Mouse (Mus musculus) hindlimb bud, embryonic 11.5 days (tissue): ENCODE results near the gene Magix.
A peak's percentile ranks its signal among the peaks of the same experiment; 100 is the strongest.

Experiments
- DNase-seq: peaks from one replicate; pipeline ENCODE4 v3.0.0-alpha.2; 2012; ENCODE audit warnings: low read depth, low spot score; ENCODE audit errors: extremely low spot score

The Magix gene

DNA sequence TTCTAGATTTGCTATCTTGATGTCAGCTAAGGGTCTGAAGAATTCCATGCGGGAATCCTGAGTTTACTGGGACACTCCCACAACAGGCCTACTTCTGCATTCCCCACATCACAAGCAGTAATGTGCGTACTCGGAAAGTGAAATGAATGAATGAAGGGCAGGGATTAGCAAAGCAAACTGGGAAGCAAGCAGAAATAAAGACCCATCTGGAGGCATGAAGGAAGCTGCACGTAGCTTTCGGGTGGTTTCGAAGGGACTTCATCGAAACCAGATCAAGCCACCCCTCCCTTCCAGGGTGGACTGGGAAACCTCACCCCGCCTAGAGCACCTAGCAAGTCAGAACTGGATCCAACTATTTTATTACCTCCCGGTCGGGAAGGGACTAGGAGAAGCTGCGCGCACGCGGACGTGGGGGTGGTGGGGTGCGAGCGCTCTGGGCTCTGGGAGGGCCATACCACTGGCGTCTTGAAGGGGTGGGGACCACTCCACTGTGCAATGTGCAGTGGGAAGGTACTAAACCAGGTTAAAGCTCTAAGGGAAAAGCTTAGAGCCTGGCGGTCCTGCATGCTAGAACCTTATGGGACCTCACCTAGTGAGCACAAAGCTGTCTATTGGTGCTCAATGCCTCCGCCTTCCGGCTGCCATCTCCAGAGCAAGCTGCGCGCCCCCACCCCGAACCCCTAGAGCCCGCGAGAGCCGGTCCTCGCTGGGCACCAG, 6.6 kb downstream of the Magix start:
- DNase-seq = no peak

DNA sequence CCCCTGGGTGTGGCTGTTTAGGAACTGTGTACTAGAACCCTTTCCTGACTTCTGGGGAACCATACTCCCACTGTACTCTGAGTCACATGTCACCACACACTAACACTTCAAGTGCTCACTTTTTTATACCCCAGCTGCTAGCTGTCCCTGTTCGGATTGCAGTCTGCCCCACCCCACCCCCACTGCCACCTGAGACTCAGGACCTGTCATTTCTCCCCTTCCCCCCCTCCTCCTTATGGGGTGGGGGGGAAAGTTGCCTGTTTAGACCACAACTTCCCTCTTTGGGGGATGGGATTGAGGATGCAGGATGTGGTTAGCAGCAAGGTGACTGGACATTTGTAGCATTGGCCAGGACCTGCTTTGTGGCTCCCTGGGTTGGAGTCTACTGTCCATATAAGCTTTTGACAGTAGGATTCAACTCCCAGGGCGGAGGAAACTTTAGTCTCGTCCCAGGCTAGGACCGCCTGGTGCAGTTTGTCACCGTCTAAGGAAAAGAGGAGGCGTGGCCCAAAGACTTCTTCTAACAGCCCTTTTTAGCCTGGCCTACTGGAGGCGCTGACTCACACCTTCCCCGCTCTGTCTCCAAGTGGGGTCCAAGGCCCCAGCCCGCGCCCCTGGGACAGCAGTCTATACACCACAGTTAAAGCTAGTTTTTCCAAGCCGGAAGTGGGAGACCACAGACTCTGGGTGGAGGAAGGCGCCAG, 7.3 kb downstream of the Magix start:
- DNase-seq = no peak

DNA sequence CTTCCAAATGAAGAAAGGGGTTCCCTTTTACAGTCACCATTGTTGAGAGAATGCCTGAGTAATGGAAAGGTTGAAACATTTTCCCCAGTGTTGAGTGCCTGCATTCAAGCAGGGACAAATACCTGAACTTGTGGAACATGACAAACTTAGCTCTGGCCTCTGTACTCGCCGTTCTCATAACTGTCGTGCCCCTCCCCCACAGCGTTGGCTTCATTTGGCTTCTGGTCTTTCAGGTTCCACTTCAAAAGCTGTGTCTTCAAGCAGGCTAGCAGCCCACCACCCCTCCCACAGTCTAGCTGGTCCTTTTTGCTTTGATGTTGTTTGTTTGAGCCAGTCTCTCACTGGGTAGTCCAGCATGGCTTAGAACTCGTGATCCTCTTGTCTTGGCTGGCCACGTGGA, 8.3 kb downstream of the Magix start:
- no peak for DNase-seq

DNA sequence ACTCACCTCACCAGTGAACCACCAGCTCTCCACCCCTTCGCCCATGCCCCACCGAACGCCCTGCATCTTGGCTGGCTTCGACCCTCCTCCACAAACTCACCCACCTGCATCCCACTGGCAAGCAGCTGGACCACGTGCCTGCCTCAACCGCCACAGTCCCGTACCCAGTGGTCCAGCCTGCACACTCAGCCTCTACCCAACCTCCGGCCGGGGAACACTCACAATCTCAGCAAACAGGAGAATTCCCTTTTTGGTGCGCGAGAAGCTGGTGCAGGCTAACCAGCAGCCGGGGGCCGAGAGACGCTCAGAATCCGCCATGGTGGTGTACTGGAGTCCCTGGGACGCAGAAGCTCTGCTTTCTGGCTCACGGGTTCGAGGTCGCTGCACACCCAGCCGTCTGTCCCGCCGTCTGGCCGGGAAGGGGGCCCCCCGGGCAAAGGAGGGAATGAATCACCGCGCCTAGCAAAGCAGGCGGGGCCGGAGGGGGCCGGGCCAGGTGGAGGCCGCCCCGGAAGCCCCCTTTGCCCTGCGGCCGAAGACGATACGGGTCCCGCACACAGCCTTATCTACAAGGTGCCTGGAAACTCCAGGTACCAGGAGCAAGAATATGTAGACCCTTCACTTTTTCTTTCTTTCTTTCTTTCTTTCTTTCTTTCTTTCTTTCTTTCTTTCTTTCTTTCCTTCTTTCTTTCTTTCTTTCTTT, 10.0 kb downstream of the Magix start, which contains the start of gene Plp2:
TSS of gene Plp2 (minus strand) at position 470 of the 703 bp plus-strand sequence.
- DNase-seq = no peak

DNA sequence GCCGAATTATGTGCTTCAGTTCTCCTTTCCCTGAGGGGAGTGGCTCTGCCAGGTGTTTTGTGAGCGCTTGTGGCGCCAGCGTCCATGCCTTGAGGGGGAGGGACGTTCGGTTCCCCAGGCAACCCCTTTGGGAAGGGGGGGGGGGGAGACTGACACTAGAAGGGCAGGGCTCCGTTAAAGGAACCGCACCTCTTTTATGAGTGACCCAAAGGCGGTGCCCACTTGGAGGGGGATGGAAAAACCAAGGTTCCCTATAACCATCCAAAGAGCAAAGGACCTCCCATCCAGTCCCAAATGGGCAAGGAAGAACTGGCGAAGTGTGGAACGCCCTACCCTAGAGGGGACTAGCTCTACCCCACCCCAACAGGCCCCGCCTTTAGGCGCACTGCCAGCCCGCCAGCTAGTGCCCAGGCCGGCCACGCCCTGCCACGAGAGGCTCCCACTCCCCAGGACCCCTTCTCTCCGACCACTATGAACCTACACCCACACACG, 10.6 kb downstream of the Magix start:
- DNase-seq = no peak

DNA sequence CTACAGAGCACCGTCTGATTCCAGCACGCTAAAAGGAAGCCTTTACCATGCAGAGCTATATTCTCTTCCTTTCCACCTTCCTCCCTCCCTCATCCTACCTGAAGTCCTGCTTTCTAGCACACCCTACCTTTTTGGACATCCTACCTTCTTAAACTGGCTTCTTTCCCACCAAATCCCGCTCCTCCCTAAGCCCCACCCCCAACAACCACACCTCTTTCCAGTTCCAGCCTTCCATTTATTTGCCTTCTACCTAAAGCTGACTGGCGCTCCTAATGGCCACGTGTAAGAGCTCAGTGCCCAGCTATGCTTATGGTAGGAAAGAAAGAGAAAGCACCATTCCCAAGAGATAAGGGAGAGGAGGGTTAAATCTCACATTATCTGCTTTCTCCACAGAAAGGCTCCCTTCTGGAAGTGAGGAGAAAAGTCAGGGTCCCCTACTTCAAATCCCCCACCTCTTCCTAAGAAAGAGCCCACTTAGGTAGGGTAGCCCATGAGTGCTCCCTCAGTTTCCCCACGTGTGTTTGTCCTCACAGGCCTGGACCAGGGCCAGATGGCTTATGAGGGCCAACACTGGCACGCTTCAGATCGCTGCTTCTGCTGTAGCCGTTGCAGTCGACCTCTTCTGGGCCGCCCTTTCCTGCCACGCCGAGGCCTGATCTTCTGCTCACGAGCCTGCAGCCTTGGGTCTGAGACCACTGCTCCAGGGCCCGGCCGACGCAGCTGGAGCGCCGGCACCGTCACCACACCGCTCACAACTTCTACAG, 15.1 kb downstream of the Magix start:
- no peak for DNase-seq

DNA sequence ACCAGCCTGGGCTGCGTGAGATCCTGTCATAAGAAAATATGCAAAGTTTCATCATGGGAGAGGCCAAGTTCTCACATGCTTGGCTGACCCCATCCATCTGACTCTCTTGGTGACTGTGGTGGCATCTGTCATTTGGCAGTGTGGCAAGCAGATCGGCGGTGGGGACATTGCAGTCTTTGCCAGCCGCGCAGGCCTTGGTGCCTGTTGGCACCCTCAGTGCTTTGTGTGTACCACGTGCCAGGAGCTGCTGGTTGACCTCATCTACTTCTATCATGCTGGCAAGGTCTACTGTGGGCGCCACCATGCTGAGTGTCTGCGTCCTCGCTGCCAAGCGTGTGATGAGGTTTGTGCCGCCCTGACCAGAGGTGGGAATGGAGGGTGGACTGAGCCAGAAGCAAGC, 16.3 kb downstream of the Magix start:
- DNase-seq = no peak

DNA sequence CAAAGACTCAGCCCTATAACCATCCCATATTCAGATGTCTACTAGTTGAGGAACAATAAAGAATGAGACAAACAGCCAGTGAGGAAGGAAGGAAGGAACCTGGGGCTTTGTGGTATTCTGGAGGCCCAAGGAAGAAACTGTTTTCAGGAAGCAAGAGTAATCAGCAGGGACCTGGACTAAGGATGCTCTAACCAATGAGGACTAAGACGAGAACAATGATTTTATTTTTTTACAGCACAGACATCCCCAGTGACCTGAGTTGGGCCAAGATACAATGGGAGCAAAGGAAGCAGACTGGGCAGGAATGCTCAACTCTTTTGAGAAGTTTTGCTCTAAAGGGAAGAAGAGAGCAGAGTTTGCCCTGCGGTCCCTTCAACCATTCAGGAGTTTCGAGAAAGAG, 18.1 kb downstream of the Magix start:
- no peak for DNase-seq

DNA sequence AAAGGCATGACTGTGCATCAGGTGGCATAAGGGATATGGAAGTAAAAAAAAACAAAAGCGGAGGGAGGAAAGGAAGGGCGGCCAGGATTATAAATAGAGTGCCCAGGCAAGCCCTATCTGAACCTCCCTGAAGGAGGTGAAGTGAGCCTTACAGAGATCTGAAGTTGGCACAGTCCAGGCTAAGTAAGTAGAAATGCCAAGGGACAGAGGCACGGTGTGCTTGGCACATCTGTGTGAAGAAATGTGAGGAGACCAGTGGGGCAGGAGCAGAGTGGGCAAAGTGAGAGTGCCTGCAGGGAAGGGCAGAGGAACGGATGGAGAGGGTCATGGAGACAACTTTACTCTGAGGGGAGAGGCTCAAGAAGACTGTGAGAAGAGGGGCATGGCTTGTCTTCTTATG, 20.0 kb downstream of the Magix start:
- DNase-seq = no peak

DNA sequence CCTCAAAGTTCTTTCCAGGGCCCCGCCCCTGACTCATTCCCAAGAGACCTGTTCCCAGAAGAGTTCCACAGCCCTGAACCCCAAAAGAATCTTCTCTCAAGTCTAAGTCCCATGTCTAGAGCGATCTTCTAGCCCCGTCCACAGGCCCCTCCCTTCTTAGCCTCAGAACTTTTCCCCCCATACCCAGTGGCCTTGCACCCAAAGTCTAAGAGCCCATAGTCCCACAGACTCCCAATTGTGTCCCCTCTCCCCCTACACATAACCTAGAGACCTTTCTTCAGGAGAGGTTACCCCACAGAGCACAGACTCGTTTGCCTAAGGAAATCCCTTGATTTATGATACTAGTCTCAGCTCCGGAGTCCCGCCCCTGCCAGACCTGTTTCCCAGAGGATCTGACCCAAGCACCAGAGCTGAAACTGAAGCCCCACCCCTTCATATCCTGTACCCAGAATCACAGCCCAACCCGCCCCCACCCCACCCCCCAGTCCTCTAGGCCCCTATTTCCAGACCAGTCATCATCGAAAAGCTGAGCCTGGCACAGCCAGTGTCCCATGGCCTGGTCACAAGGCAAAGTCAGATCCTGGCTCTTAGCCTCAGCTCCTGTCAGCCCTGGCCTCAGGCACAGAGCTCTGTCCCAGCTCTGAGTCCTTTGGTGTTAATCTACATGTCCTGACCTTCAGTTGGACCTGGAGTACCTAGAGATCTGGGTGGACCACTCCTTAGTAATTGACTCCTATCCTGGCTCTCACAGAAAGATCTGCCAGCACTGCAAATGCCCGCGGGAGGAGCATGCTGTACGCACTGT, 22.1 kb downstream of the Magix start:
- DNase-seq = no peak

DNA sequence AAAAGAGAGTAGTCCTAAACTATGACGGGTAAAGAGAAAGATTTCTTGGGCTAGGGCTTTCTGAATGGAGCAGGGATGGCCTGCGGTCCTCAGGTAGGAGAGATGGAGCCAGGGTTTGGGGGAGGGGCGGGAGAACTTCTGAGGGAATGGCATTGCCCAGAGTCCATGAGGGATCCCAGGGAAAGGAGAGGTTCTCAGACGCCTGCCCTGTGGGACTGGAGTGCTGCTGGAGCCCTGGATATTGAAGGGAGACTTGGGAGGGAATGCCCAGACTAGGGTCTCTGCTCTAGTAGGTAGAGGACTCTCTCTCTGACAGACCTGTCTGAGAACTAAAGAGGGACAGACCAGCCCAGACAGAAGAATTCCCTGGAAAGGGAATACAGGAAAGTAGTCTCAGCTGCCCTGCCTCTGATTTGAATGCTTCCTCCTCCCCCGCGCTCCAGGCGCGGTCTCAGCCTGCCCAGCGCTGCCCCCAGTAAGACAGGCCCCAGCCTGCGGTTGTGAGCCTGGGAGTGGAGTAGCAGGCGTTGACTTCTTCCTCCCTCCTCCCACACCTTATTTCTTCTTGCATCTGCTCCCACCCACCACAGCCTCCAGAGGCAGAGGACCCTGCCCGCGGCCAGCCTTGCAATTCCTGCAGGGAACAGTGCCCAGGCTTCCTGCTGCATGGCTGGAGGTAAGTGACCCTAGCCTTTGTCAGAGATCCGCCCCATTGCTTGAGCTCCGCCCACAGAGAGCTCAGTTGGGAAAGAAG, 22.8 kb downstream of the Magix start:
- DNase-seq = no peak

DNA sequence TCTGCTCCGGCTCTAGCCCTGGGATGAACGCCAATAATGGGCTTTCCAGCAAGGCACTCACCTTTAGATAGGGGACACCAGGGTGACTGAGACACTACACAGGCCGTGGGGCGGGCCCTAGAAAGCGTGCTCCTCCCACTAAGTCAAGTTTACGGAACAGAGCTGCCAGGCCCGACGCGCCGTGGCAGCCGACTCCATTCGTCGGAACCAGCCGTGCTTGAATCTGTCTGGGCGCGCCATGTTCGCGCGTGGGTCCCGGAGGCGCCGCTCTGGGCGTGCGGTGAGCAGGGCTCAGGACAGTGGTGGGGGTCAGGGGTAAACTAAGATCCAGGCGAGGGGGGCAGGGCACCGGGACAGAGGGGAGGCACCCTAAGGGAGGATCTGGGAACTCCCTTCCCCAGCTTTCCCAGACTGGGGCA, 23.8 kb downstream of the Magix start, which contains the start of gene Prickle3:
TSS of gene Prickle3 (plus strand) at position 40 of the 419 bp plus-strand sequence.
- DNase-seq = no peak

DNA sequence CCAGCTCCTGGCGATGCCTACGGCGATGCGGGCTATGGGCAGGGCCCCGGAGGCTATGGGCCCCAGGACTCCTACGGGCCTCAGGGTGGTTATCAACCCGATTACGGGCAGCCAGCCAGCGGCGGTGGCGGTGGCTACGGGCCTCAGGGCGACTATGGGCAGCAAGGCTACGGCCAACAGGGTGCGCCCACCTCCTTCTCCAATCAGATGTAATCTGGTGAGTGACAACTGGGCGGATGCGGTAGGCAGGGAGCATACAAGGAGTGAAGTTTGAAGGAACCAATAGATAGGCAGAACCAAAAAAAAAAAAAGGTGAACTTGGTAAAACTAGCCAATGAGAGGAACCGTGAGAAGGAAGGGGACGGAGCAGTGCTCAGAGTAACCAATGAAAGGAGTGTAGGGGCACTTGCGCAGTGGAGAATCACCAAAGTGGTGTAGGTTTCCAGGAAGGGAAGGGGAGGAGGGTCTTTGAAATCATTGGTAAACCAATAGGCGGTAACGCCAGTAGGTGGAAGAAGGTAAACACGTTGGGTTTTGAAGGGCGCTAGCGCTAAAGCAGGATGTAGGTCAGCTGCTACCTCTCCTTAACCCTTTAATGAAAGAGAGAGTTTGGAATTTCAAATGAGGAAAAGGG, 32.3 kb downstream of the Magix start:
- DNase-seq = peak; percentile 78

DNA sequence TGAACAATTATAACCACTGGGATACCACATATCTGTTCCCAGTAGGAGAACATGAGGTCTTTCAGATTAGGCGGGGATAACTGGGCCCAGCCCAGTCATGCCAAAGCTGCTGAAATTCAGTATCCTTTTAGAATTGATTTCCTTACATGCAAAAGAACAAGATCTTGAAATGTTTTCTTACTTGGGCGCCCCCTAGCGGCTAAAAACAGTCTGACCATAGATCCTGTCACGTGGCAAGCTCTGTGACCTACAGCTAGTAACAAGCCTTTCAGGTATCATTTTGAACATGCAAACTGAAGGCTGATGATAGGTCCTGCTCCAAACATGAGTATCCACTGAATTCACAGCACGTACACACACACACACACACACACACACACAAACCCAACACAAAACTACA, 35.7 kb downstream of the Magix start:
- DNase-seq = no peak

DNA sequence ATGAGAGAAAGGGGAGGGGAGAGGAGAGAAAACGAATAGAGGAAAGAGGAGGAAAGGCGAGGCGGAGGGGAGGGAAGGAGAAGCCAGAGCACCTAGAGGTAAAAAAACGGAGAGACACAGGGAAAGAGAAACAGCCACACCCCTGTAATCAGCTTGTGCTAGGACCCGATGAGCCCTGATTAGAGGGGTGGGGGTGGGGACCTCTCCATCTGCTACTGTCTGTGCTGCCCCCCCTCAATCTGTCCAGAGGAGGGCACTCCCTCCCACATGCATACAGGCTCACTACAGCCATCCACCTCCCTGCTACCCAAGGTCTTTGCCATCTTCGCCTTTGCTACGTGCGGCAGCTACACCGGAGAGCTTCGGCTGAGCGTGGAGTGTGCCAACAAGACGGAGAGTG, 40.3 kb downstream of the Magix start:
- DNase-seq = no peak

DNA sequence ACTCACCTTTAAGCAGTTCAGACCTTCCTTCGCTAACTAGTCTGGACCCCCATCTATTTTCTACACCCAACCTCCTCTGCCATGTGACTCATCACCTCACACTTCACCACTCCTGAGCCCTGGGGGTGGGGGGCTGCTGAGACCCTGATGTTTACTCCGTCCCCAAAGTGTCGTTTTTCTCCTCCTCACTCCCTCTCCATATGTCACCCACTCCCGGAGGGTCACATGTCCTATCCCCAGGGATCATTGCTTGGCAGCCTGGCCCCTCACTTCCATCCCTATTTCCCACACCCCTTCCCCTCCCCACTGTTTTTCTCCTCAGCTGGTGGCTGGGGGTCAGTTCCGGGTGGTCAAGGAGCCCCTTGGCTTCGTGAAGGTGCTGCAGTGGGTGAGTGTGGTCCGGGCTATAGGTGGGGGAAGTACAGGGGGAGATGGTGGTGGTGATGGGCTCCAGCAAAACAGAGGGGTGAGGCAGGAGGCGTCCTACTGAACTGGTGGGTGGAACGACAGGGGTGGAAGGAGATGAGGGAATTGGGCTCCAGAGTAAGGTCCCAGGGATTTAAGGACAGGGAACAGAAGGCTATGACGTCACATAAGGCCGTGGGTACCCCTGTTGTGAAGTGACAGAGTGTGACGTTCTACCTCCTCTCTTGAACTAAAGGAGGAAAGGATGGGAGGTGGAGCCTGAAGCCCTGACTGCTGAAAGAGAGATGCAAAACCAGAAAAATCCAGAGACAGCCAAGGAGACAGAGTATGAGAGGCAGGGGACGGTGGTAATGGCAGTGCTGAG, 41.3 kb downstream of the Magix start:
- DNase-seq = no peak

DNA sequence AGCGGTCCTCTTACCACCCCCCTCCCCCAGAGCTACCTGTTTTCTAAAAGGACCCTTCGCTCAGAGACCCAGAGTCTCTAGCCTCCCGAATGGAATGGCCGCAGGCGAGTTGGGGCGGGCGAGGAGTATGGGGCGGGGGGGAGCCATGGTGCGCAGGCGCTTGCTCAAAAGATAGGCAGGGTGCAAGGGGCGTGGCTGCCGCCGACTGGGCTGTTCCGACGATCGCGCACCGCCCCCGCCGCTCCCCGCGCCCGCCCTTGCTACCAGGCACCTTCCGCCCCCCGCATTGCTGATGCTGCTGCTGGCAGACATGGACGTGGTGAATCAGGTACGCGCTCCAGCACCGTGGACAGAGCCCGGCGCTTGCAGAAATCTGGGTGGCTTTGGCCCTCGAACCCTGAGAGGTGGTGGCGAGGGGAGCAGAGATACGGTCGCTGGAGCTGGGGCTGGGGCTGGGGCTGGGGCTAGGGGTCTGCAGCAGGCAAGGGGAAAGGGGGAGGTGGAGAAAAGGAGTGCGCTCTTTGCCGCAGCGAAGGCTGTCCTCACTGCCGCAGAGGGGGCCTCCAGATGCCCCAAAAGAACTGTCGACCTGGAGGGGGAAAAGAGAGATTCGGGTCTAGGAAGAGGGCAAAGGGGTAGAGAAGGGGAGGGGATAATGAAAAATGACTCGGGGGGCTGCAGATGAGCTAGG, 42.5 kb downstream of the Magix start, which contains the start of gene Syp:
TSS of gene Syp (plus strand) at position 71 of the 691 bp plus-strand sequence.
- no peak for DNase-seq

DNA sequence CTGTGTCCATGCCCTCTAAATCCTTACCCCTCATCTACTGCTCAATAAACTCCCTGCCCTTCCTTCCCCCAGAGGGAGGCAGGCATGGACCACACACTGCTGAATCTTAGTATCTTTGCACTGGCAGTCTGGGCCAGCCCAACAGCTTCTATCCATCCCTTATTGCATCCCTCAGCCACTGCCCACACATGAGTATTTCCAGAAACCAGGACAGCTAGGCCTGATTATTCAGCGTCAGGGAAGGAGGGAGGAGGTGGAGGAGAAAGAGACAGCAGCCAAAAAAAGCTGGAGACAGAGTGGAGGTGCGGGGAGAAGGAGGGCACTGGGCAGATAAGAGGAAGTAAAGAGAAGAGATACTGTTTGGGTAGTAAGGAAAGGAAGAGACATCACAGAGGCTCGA, 46.0 kb downstream of the Magix start:
- DNase-seq = no peak
